Mouse (Mus musculus): Measurements from ENCODE around the gene Cyp2e1.
A peak's percentile ranks its signal among the peaks of the same experiment; 100 is the strongest.

Cyp2e1 gene

DNA sequence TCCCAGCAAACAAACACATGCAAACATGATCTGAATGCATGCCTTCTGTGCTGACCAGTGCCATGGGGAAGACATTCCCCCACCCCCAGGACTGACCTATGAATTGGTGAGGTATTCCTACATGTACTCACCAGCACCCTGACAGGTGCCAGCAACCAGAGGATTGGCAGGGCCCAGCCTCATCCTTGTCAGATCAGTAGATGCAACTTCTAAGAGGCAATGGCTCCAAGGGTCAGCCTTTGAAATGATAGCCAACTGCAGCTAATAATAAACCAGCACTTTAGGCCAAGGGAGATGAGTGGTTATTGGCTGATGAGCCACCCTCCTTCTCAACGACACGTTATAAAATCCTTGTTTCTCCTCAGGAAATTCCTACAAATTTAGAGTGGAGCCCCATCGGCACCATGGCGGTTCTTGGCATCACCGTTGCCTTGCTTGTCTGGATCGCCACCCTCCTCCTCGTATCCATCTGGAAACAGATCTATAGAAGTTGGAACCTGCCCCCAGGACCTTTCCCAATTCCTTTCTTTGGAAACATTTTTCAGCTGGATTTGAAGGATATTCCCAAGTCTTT, at the start of gene Cyp2e1:
Gene Cyp2e1 (plus strand): TSS at position 293 of the 574 bp plus-strand sequence.
- peak; percentile 74 to 86 for DNase-seq

DNA sequence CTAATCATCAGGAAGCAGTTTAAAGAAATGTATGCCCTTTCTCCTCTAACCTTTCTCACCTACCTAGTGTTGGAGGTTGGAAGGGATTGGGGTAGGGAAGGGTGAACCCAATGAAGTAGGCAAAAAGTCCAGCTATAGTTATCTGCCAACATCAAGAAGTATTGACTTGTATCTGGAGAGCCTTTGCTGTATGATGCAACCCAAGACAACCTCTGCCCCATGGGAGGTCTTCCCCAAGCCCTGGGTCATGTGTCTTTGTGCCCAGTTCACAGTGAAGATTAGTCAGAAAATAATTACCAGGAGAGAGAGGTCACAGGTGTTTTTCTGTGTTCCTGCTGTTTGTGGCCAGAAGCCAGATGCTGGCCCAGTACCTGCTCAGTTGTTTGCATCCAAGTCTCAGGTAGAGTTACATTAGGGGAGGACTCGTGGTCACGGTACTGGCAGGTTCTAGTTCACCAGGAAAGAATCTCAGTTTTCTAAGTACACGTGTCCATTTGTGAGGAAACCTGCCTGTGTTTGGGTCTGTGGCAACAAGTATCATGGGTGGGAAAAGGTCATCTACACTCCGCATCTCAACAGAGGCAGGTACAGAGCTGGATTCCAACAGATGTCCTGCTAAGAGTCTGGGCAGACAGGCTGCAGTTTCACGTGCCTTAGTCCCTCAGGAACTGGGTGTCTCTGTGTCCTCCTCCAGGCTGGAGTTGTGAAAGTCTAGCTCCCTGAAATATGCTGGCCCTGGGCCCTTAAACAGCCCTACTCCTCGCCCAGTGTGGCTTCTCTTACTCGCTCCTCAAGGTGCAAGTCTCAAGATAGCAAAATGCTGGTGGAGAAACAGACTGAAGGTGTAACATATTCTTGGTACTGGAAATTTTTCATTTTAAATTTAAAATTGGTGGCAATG, 46.1 kb upstream of the Cyp2e1 start:
- peak in 1 of 2 experiments; percentile 7 for DNase-seq

DNA sequence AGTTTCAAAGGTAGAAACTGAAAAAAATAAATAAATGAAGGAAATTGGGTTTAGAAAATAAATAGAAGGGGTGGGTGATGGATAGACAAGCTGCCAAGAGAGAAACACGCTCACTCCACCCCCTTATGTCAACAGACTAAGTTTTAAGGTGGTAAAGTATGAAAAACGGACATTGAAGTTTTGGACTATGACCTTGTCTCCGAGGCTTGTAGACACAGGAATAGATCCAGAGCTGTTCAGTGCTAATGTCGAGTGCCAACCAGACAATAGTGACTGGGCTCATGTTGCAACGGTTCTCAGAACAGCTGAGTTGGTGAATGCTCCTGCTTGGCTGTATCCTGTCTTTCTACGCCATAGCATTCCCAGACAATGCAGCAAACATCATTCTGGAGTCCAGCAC, 42.4 kb upstream of the Cyp2e1 start:
- DNase-seq, result peak; percentile 9 to 16

DNA sequence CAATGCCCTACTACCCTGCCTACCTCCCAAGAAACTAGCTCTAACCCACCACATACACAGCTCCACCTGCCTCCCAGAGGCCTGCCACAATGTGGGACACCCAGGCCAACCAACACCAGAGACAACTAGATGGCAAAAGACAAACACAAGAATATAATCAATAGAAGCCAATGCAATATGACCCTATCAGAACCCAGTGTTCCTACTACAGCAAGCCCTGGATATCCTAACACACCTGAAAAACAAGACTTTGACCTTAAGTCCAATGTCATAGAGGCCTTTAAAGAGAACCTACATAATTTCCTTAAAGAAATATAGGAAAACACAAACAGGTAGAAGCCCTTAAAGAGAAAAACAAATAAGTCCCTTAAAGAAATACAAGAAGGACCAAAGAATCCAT, 38.0 kb upstream of the Cyp2e1 start:
- DNase-seq, result no peak

DNA sequence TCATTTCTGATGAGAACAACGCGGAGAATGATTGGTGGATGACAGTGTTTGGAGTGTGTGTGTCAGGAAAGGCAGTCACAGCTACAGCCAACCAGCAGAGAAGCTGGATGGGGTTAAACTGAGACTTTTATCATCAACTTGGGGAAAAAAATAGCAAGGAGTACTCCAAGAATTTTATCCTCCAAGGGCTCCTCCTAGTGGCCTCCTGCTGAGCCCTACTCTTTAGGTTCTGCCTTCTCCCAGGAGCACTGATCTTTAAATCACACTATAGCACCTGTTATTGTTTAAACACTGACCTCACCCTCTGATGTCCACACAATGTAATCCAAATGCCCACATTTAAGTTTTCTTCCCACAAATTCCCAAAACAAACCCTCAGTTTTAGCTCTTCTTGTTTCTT, 30.4 kb upstream of the Cyp2e1 start:
- peak in 1 of 2 experiments; percentile 37 for DNase-seq

DNA sequence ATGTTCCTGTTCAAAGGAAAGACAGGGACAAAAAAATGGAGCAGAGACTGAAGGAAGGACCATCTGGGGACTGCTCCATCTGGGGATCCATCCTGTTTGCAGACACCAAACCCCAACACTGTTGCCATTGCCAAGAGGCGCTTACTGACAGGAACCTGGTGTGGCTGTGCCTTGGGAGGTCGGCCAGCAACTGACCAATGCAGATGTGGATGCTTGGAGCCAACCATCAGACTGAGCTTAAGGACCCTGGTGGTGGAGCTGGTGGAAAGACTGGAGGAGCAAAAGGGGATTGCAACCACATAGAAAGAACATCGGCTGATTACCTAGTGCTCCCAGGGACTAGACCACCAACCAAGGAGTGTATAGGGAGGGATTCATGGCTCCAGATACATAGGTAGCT, 16.1 kb upstream of the Cyp2e1 start:
- no peak for DNase-seq

DNA sequence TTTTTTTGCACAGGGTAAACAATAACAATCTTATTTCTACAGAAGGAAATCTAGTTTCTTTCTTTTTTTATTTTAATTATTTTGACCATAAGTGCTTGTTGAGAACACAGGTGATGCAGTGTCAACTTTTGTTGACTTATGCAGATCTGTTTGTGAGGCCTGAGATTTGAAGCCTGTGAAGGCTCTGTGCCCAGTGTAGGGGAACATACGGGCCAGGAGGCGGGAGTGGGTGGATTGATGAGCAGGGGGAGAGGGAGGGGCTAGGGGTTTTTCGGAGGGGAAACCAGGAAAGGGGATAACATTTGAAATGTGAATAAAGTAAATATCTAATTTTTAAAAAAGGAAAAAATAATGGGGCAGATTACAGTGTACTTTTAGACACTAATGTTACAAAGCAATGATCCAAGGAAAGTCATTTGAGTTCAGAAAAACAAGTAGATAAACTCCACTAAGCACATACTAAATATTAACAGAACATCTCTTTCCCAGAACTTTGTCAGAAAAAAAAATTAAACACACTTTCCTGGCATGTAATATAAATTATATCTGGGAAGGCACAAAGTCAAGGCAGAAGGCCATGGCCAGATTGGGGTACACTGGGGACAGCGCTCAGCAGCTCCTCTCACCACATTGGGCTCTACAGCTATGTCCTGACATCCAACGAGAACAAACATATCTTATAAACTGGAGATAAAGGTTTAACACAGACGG, 15.3 kb upstream of the Cyp2e1 start:
- DNase-seq, result no peak

DNA sequence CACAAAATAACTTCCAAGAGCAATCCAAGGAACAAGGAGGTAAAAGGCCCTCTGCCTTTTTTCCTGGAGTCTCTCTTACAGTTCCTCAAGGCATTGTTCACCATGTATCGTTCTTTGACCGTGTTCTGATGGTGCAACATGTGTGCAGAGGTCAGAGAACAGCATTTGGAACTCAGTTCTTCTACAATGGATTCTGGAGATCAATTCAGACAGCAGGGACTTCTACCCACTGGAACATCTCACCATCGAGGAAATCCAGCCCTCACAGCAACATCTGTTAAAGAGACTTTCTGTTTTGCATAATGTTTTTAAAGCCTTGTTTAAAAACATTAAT, 14.7 kb upstream of the Cyp2e1 start:
- DNase-seq, result no peak

DNA sequence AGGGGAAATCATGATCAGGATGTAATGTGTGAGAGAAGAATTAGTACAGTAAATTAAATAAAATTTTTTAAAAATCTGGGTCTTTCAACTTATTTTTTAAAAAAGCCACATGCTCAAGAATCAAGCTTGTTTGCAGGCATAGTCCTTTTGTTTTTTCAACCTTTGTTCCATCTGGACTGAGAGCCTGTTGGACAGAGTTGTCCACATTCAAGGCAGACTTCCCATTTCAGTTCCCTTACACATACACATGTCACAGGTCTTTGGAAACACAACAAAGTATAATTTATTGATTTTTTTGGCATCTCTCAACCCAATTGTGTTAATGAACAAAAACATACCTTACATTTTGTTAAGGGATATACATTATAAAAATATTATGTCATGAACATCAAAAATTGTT, 9.0 kb upstream of the Cyp2e1 start:
- DNase-seq, result no peak

DNA sequence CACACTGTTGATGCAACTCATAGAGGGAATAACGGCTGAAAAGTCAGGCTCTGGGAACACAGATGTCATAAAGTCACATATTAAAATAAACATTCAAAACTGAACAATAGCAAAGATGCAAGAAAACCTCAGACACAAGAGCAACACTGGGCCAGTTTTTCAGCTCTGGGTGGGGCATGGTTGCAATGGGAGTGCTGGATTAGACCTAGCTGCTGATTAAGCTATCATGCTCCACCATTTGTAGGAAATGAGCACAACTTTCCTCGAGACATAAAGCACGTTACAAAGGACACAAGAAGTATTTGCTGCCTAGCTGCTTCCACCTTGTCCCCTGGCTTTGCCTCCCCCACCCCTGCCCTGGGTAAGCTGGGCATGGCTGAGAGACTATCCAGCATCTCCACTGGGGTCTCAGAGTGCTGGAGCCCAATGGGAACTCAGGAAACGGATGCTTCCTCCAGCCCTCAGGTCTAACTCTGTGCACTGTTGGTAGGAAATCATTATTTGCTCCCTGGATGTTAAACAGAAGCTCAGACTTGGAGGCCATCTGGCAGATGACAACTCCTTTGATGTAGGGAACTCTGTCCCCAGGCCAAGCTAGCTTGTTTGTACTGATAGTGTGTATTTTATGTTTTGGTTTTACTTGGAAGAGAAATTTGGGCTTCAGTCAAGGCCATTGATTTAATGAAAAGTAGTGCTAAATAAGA, 7.2 kb upstream of the Cyp2e1 start:
- DNase-seq, result no peak

DNA sequence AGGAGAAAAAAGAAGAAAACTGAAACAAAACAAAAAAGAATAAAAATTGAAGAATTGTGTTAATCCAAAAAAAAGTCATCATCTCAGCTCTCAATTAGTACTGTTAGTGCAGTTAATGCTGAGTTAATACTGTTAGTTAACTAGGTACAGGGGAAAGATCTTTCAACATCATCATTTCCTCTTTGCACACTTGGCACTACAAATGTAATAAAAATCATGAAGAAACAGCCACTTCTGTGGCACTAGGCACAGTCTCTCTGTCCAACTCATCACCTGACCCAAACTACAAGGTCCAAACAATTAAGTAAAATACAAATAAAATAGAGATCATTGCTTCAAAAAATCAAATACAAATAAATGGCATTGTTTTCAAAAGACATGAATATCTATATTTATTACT, 2.9 kb upstream of the Cyp2e1 start:
- no peak for DNase-seq

DNA sequence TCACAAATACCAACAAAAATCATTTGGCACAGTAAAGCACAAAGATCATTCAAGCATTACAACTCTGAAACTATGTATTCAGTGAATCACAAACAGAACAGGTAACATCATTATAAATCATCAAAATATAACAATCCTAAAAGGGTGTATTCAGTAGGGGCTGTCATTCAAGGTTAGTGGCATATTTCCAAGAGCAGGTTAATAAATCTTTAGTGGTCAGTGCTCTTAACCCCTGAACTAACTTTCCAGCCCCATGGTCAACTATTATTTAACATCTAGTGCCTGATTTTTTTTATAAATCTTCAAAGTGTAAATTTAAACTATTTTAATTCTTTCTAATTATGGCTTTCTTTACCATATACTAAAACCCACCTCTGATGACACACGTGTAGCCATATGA, 1.9 kb downstream of the Cyp2e1 start:
- DNase-seq, result peak in 1 of 2 experiments; percentile 53

DNA sequence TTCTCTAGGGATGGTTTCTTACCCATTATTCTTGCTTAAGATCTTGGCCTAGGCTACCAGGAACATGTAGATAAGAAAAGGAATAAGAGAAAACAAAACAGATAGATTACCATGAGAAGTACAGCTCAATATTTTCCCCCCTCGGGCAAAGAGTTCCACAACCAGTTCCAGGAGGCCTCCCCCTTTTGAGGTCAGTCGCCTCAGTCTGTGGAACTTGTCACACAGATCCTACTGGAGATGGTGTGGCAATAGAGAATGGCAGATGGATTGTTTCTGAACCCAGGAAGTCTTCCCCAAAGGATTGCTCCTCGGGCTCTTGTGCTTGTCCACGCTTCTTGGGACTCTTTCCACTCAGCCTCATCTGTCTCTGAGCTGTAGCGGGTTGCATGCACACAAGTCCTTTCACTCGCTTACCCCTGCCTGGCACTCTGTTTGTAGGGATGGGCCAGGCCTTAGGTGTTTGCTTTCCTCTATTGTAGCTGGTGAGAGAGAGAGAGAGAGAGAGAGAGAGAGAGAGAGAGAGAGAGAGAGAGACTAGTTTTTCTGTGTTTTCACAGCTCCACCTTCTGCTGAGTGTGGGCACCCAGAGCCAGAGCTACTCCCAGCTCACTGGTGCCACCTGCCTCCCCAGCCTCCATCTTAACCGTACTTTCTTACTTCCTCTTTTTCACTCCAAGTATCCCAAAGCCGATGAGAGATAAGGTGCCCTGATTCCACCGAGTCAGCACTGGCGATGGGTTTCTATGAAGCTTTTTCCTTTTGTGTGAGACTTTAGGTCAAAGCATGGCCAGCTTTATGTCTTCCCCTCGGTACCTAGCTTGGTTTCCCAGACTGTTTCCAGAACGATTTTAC, 2.6 kb downstream of the Cyp2e1 start:
- DNase-seq, result no peak

DNA sequence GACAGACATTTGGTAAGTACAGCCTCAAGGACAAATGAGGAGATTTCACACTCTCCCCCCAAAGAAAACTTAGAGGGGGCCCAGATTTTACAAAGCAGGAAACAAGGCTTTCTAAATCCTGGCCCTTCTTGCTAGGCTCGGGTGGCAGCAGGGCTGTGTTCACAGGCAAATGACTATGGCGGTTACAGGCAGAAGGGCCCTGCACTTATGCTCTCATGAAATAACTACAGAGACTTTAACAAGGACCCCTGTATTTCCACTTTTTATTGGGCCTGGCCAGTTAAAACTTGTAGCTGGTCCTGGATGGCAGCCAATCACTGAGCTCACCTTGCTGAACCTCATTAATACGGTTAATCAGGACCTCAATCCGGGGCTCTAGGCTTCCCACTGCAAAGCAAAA, 17.0 kb downstream of the Cyp2e1 start:
- DNase-seq, result no peak

DNA sequence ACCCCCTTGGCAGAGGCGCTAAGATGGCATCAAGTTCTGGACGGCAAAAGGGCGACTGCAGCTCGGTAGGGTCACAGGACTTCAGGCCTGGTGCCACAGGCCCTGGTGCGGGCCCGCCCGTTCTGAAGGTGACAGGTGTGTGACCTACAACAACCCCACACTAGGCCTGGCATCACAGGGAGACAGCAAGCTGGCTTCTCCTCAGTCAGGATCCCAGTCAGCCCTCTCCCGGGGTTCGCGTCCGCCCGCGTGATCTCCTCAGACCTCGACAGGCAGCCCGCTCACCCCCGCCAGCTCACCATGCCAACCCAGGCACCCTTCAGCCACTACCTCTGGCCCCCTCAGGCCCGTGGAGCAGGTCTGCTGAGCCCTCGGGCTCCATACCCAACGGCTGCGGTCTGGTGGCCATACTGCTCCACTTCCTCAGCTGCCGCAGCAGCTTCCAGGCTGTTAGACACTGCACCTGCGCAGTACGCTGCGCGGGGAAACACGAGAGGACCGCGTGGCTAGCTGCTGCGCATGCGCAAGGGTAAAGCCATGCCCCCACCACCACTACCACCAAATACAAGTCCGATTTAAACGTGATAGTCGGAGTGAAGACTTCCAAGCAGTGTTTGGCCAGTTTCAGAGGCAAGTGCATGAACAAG, 24.0 kb downstream of the Cyp2e1 start, which contains the start of gene Syce1:
Gene Syce1 (minus strand): TSS at position 447 of the 647 bp plus-strand sequence.
- DNase-seq, result no peak

DNA sequence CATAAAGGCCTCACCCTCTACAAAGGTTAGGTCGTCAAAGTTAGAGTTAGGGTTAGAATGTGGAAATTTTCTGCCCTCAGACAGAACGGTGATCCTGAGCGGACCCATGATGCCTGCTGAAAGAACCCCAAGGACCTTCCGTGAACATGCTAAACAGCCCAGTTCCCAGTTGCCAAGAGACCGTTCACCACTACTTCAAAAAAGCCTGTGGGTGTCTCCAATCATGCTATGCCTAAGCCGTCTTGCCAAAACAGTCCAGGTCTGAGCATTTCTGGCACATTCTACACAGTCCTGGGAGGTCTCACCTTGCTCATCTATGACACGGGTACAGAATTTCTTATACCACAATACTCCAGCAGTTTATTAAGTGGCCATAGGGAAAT, 24.5 kb downstream of the Cyp2e1 start:
- DNase-seq, result no peak

DNA sequence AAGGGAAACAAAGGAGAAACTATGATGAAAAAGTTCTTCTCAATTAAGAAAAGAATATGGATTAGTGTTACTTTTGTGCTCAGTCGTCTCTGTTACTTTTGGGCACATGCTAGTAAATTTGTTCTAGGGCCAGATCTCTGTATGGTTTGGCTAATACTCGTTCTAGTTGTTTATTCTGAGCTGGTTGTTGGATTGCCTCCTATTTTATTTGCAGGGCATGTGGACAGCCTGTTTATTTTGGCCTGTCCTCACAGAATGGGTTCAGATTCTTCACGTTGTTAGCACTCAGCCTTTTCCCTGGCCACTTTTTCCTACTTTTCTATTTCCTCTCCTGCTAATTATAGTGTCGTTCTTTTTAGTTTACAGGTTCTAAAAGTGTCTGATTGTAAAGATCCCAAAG, 30.0 kb downstream of the Cyp2e1 start:
- no peak for DNase-seq

DNA sequence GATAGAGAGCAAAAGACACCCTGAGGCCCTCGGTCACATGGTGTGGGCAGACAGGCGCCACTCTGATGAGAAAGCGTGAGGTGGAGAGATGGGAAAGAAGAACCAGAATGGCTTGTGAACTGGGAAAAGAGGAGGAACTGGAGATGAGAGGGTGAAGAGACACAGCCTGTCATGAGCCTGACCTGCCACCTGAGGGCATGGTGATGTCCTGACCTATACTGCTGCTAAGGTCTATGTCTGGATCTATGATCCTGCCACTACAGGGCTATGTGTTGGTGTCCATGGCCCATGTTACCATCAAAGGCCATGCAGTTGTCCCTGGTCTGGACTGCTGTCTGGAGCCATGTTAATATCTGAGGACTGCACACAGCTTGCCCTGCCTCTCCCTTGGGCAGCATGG, 34.1 kb downstream of the Cyp2e1 start:
- no peak for DNase-seq

DNA sequence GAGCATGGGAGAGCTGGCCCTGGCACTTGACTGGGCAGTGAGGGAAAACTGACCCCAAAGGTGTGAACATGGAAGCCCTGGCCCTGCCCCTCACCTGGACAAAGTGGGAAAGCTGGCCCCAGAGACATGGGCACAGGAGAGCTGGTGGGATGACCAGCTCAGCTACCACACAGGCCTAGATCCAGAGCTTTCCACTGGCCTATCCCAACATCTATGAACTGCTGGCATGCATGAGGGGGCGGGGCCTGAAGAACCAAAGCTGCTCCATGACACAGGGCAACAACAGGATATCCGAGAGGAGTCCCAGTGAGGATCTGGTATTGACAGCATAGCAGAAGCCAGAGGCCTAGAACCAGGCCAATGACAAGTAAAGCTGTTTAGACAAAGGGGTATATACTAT, 34.7 kb downstream of the Cyp2e1 start:
- no peak for DNase-seq

DNA sequence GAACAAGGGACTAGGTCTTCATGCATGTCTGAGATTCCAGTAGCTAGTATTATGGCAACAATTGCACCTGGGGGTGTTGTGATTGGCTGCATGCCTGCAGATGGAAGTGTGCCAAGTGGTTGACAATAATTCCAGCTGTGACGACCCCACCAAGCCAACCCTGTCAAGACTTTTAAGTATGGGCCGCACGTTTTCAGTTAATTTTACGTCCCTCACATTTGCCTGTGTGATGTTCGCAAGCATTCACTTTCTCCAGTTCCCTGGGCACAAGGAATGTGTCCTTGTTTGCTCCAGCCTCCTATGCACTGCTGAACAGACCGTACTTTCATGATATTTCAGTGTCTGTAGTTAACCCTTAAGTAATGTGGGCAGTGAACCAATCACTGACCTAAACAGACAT, 39.1 kb downstream of the Cyp2e1 start:
- peak; percentile 54 to 64 for DNase-seq

DNA sequence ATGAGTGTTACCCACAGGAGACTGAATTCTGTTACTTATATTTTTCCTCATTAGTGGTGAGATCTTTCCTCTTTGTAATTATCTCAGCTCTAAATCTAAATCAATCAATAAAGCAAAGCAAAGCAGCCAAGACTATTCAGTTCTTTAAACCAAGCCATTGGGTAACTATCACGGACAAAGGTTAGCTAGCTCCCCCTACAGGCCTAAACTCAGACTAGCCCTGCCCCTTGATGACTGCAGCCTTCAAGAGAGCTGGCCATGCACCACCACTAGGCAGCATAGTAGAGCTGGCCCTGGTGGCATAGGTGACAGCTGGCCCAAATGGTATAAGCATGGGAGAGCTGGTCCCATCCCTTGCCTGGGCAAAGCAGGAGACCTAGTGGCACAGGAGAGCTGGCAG, 42.2 kb downstream of the Cyp2e1 start:
- DNase-seq, result peak; percentile 79 to 81

DNA sequence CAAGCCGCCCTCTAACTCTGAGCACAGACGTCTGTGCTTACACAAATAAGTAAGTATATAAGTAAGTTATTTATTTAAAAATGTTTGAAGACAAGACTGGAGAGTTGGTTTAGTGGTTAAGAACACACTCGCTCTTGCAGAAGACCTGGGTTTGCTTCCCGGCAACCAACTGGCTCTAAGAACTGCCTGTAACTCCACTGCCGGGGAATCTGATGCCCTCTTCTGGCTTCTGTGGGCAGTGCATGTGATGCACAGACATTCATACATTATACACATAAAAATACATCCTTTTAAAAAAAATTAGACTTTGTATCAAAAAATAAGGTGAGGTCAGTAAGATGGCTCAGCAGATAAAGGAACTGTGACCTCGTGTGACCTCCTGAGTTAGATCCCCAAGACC, 47.0 kb downstream of the Cyp2e1 start:
- DNase-seq, result no peak
